Mouse (Mus musculus) c-Kit-positive CD71-positive TER-119-negative erythroid progenitor cells, embryonic 14.5 days (primary cell): ENCODE data around the gene Nkain4.

Source experiments
- DNase-seq: peaks from one replicate; pipeline ENCODE4 v3.0.0-alpha.2; 2013; ENCODE audit warnings: low read depth

Gene Nkain4

DNA sequence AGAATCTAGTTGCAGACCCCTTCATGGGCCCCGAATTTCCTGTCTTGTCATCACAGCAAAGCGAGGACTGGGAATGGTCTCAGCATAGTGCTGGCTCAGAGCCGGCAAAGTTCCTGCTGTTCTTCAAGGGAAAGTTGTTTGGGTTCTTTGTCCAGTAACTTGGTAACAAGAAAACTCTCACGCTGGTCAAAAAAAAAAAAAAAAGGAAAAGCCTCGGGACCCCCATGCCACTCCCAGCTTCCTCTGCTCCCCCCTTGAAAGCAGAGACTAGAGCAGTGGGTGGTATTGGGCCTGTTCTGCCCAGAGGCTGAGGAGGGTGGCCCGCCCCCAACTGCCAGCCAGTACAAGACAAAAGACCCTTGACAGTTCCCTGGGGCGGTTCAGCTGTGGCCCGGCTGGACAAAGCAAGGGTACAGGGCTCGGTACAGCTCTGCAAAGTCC is 1.7 kb downstream of the Nkain4 start:
- DNase-seq = no peak

DNA sequence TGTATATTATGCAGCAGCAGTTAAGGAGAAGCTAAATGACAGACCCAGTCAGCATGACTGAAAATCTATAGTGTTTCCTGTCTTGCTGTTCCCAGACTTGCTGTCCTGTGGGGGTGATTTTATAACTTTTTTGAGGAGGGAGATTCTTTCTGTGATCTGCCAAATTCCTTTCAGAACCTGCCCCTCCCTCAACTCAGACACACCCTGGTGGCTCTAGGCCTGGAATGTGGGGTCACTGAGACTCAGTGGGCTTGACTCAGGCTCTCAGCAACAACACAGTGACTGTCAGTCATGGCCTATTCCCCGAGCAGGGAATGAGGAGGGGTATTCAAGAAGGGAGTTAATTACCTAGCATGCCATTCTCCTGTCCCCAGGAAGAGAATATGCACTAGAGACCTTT is 4.6 kb downstream of the Nkain4 start:
- DNase-seq = no peak

DNA sequence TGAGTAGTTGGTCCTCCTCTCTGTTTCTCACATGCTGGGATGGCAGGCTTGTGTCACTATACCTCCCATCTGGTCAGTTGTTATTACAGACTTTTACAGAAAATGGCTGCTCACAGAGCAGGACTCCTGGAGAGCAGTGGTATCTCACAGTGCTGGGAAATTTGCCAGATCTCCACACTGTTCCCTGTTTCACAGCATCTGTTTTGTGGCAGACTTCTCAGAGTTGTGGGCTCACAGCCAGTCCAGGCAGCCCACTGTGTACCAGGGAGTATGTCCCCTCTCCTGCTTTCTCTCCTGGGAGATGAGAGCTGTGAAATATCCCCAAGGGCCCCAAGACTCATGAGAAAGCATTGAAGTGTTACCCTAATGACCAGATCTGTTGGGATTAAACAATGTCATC is 12.6 kb downstream of the Nkain4 start:
- no peak for DNase-seq

DNA sequence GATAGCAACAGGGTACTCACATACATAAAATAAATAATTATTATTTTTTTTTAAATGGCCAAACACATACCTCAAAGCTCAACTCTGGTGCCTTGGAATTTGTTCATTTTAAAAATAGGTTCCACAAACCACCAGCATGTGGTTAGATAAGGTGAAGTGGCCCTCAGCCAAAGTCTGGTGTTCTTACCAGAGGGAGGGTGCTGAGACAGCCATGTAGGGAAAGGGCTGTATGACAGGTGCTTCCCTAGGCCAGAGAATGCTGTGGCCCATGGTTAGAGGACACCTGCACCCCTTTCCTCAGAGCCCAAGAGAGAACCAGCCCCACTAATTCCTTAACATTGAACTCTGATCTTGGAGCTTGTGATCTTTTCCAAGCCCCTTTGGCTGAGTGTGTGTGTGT is 14.3 kb downstream of the Nkain4 start:
- no peak for DNase-seq

DNA sequence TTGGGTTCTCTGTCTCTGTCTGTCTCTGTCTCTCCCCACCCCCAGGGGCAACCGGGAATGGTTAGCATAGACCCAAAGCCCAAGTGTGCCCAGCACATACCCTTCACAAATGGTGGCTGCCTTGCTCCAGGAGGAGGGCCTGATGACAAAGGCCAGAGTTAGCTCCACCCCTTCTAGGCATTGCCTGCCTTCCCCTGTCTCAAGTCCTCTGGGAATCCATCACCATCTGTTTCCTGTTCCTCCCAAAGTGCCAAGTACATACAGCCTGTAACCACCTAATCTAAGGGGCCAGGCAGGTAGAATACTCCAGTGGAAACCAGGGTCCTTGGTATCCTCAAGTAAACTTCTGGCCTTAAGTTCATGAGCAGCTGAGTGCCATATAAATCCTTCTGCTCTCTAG is 22.1 kb downstream of the Nkain4 start:
- no peak for DNase-seq

GRCm38 (mm10) chr2:180928723-180929122 is 25.8 kb downstream of the Nkain4 start, which contains the start of gene Birc7:
Gene Birc7, plus strand, starts transcription at chr2:180929023.
- no peak for DNase-seq

DNA sequence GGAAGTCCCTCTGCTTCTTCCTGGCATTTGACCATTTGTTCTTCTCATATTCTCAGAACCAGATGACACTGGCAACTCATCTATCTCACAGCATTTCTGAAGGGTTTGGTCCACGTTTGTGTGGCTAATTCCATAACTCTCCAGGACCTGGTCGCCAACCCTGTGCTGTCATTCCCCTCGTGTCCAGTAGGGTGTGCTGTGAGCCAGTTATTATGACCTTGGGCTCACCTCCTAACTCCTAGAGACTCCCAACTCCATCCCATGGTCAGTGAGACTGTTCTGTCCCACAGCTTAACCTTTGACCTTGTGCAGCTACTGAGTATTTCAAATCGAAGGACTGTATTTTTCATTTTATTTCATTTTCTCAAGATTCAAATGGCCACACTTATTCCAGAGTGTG is 29.3 kb downstream of the Nkain4 start:
- DNase-seq = peak; percentile 55

- no peak for DNase-seq
Observed at GRCm38 (mm10) chr2:180922739-180923138, 31.8 kb downstream of the Nkain4 start.

- peak; percentile 93 for DNase-seq
Observed at GRCm38 (mm10) chr2:180920810-180921400, 33.6 kb downstream of the Nkain4 start, which contains the start of gene Ythdf1. Gene Ythdf1, minus strand, starts transcription at chr2:180920949.

- no peak for DNase-seq
Observed at GRCm38 (mm10) chr2:180919913-180920809, 34.3 kb downstream of the Nkain4 start.

DNA sequence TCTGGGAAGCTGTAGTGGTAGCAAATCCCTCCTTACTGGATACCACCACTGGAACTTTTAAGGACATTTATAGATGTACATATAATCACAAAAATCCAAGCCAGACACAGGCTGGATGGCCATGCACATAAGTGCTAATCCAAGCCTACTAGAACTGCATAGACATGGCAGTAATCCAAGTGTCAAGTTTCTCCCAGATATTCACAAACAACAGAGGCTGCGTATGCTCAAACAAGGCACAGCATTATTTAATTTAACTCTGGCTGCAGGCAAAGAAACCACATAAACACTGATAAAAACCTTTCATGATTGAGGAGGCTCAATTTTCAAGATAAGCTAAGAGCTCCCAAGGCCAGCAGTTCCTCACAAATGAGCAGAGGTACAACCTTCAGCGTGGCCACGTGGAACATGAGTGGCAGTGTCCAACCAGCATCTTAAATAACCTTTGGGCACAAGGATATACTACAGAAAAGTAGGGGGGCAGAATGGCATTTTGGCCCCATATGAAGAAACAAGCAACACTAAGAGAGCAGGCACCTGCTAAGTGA is 38.5 kb downstream of the Nkain4 start:
- no peak for DNase-seq

- DNase-seq = no peak
Observed at GRCm38 (mm10) chr2:180910928-180911327, 43.6 kb downstream of the Nkain4 start.

GRCm38 (mm10) chr2:180905556-180906221 is 48.8 kb downstream of the Nkain4 start:
- DNase-seq = no peak

- DNase-seq = no peak
Observed at GRCm38 (mm10) chr2:180904435-180905208, 49.9 kb downstream of the Nkain4 start.

GRCm38 (mm10) chr2:180902086-180902485 is 52.4 kb downstream of the Nkain4 start:
- DNase-seq = no peak

GRCm38 (mm10) chr2:180897857-180898256 is 56.6 kb downstream of the Nkain4 start:
- DNase-seq = no peak

DNA sequence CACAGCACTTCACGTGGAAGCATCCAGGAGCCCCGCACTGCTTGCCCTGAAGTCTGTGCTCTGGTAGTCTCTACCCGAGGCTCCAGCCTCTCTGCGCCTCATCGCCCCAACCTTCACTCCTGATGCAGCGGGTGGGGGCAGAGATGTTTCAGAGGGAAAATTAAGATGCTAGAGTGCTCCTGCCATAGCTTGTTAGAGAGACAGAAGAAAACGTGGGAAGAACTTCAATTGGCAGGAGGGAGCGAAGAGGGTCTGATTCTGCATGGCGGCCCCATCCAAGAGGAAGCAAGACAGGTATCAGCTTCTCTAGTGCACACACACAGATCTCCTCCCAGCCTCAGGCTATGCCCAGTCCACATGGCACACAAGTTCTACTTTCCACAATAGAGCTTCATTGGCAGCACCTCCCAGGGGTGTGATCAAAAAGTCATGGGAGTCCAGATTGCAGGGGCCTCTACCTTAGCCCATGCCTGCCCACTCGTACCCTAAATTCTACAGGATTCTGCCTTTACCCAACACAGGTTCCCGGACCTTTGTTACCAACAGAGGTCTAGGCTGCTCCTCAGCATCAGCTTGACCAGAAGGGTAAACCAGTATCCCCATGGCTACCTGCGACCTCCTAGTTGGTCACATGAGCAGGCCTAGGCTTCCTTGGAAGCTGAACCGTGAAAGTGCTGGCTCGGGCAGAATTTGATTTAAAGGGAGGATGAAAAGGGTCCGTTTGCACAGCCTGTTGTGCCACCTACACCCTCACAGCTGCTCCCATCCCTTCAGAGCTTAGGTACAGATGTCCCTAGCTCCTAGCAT is 57.5 kb downstream of the Nkain4 start:
- DNase-seq = no peak

DNA sequence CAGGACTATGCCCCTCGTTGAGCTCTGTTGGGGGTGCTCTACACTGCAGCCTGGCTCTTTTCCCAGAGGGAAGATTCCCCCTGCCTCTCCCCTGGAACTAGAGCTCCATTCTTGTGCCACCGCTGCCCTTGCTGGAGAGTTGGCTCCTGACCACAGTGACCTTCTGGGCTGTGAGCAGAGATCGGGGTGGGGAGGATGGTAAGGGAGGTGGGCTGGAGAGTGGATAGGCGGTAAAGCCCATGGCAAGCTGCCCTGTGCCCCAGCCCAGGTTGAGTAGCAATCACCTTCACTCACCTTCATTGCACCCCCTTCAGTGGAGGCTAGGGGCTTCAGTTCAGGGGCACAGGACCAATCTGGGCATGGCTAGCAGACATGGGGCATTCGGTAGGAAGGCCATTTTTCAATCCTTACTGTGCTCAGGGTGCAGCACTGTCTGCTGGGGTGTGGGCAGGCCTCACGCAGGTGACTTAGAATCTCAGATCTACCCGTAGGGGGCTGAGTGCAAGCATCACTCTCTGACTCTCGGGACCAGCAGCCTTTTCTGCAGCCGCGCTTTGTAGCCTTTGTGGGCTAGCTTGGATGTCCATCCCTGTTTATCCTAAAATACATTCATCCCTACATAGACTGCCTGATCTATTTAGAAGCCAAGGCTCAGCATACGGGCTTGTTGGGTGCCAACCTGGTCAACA is 58.5 kb downstream of the Nkain4 start:
- no peak for DNase-seq

DNA sequence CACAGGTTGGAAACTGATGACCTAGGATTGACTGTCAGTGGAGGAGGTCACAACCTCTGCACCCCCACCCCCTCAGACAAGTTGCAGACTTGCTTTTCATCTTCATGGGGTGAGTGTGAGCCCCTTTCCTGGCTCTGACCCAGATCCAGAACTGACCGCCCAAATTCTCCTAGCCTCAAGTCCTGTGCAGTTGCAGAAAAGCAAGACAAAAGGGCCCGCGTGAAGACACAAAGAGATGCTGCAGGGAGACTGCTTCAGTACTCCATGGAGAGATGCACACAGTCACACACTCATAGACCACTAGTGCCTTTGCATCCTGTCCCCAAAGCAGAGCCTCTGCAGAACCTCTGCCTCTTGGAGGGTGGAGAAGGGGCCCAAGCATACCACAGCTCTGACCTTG is 59.2 kb downstream of the Nkain4 start:
- DNase-seq = no peak

- DNase-seq = peak; percentile 63
Observed at GRCm38 (mm10) chr2:180894734-180895133, 59.8 kb downstream of the Nkain4 start.
